Mouse (Mus musculus): Measurements from ENCODE around the gene Rbpms2.

DNA sequence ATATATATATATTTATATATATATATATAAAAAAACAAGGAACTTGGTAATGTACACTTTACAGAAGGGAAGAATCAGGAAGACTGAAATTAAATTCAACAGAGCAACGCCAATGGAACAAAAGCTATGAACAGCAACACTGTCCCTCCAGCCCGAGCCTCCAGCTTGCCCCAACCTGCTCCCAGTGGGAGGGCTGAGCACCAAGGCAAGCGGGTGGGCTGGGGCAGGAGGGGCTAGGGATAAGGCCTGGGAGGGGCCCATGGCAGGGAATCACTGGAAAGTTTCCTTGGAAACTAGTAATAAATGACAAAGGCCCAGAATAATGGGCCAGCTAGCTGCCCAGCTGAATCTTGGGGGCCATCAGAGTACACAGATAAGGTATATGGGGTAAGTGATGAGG is 63.0 kb downstream of the Rbpms2 start:
- TF ChIP-seq POLR2A (IDR thresholded peaks at IDR 0.05; ENCODE audit: extremely low read depth, insufficient read depth, low read length) (no peak), CTCF (IDR thresholded peaks at IDR 0.05; ENCODE audit: low read depth, low read length) (no peak)

All from liver, adult 2 months (tissue).